Mouse (Mus musculus): Measurements from ENCODE around the gene Esrrg. TPM values are rescaled to one million over a fixed set of nuclear protein-coding genes. Genes with fewer than 3 reads are reported as not detected.

The Esrrg gene
- total RNA-seq, 2 experiments from 2014 or later = 11.1 to 11.9 TPM

GRCm38 (mm10) chr1:187976353-187976730 lies 367.8 kb downstream of the Esrrg start:
- DNase-seq (ENCODE audit: low spot score in 2 of 2) = no peak

GRCm38 (mm10) chr1:187981028-187981427 lies 372.4 kb downstream of the Esrrg start:
- DNase-seq (ENCODE audit: low spot score in 2 of 2) = no peak

- no peak for DNase-seq (ENCODE audit: low spot score in 2 of 2)
These were observed 374.6 kb downstream of the Esrrg start for GRCm38 (mm10) chr1:187983177-187983576.

GRCm38 (mm10) chr1:187990161-187990560 lies 381.6 kb downstream of the Esrrg start:
- no peak for DNase-seq (ENCODE audit: low spot score in 2 of 2)

- peak; percentile 7 to 17 for DNase-seq (ENCODE audit: low spot score in 2 of 2)
These were observed 389.2 kb downstream of the Esrrg start for GRCm38 (mm10) chr1:187997584-187998338.

- no peak for DNase-seq (ENCODE audit: low spot score in 2 of 2)
These were observed 390.5 kb downstream of the Esrrg start for GRCm38 (mm10) chr1:187999121-187999520.

GRCm38 (mm10) chr1:188000189-188000588 lies 391.6 kb downstream of the Esrrg start:
- no peak for DNase-seq (ENCODE audit: low spot score in 2 of 2)

GRCm38 (mm10) chr1:188006820-188007491 lies 398.4 kb downstream of the Esrrg start:
- DNase-seq (ENCODE audit: low spot score in 2 of 2) = no peak

GRCm38 (mm10) chr1:188008476-188008875 lies 399.9 kb downstream of the Esrrg start:
- no peak for DNase-seq (ENCODE audit: low spot score in 2 of 2)

- DNase-seq (ENCODE audit: low spot score in 2 of 2) = no peak
These were observed 401.3 kb downstream of the Esrrg start for GRCm38 (mm10) chr1:188009868-188010267.

- no peak for DNase-seq (ENCODE audit: low spot score in 2 of 2)
These were observed 402.3 kb downstream of the Esrrg start for GRCm38 (mm10) chr1:188010860-188011259.

GRCm38 (mm10) chr1:188014411-188014810 lies 405.8 kb downstream of the Esrrg start:
- DNase-seq (ENCODE audit: low spot score in 2 of 2) = peak; percentile 18 to 48

- no peak for DNase-seq (ENCODE audit: low spot score in 2 of 2)
These were observed 409.6 kb downstream of the Esrrg start for GRCm38 (mm10) chr1:188017956-188018862.

GRCm38 (mm10) chr1:188029205-188029604 lies 420.6 kb downstream of the Esrrg start:
- DNase-seq (ENCODE audit: low spot score in 2 of 2) = no peak

GRCm38 (mm10) chr1:188030116-188030515 lies 421.5 kb downstream of the Esrrg start:
- DNase-seq (ENCODE audit: low spot score in 2 of 2) = no peak

- DNase-seq (ENCODE audit: low spot score in 2 of 2) = no peak
These were observed 422.7 kb downstream of the Esrrg start for GRCm38 (mm10) chr1:188031276-188031675.

GRCm38 (mm10) chr1:188035957-188036356 lies 427.4 kb downstream of the Esrrg start:
- no peak for DNase-seq (ENCODE audit: low spot score in 2 of 2)

- DNase-seq (ENCODE audit: low spot score in 2 of 2) = peak; percentile 9 to 18
These were observed 438.1 kb downstream of the Esrrg start for GRCm38 (mm10) chr1:188046691-188047121.

- no peak for DNase-seq (ENCODE audit: low spot score in 2 of 2)
These were observed 438.6 kb downstream of the Esrrg start for GRCm38 (mm10) chr1:188047148-188047547.

GRCm38 (mm10) chr1:188055888-188056287 lies 447.3 kb downstream of the Esrrg start:
- no peak for DNase-seq (ENCODE audit: low spot score in 2 of 2)

GRCm38 (mm10) chr1:188057892-188058291 lies 449.3 kb downstream of the Esrrg start:
- no peak for DNase-seq (ENCODE audit: low spot score in 2 of 2)

- DNase-seq (ENCODE audit: low spot score in 2 of 2) = no peak
These were observed 450.4 kb downstream of the Esrrg start for GRCm38 (mm10) chr1:188059006-188059405.

All from layer of hippocampus, postnatal 10 days (tissue).